Mouse (Mus musculus): ENCODE measurements around the gene Fgf15. TPM values are rescaled to one million over a fixed set of nuclear protein-coding genes. Genes with fewer than 3 reads are reported as not detected.

The Fgf15 gene
- polyA plus RNA-seq, 1 experiment from 2014 or later: 0.20 TPM

DNA sequence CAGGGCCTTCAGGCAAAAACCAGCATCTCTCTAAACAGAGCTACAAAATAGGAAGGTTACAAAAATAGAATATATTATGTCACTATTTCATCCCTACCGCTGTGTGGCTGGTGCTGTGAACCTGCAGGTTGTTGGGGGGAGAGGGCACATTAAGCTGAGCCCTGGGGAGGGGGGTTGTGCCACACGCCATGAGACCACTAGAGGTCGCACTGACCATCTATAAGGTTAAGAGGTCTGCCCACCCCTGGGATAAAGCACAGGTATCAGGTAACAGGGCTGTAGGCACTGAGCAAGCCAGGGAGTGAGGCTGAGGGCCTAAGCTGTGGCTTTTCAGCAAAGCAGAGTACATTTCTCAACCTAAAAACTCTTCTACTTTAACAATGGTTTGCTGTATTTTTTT is 35.4 kb downstream of the Fgf15 start:
- H3K9ac ChIP-seq (ENCODE audit: low read length): no peak overlapping the region
- 0 out of 2 replicates have a peak, but pooled peaks have one; percentile 9 for ATAC-seq (replicated peaks; ENCODE audit: extremely low read depth, insufficient read depth, low FRiP score)
- no peak overlapping the region for H3K27ac ChIP-seq (ENCODE audit: low read length)
- no peaks in the 10 kb centered on the region for H3K9me3 ChIP-seq (replicated peaks; ENCODE audit: control insufficient read depth, low read length)
- H3K27me3 ChIP-seq (ENCODE audit: control insufficient read depth, insufficient read depth, low read length): no peaks in the 10 kb centered on the region
- H3K4me1 ChIP-seq (ENCODE audit: control insufficient read depth, insufficient read depth, low read length): peaks cover 4% of the 10 kb centered on the region; the same call in 1 of the 2 replicates
- no peak overlapping the region for H3K4me2 ChIP-seq (ENCODE audit: low read depth, low read length)
- no peak overlapping the region for H3K4me3 ChIP-seq (ENCODE audit: low read length)
- peaks cover 20% of the 10 kb centered on the region for H3K36me3 ChIP-seq (ENCODE audit: control insufficient read depth, insufficient read depth)
- WGBS: 21% methylated on average over 3 of the region's 3 CpGs

DNA sequence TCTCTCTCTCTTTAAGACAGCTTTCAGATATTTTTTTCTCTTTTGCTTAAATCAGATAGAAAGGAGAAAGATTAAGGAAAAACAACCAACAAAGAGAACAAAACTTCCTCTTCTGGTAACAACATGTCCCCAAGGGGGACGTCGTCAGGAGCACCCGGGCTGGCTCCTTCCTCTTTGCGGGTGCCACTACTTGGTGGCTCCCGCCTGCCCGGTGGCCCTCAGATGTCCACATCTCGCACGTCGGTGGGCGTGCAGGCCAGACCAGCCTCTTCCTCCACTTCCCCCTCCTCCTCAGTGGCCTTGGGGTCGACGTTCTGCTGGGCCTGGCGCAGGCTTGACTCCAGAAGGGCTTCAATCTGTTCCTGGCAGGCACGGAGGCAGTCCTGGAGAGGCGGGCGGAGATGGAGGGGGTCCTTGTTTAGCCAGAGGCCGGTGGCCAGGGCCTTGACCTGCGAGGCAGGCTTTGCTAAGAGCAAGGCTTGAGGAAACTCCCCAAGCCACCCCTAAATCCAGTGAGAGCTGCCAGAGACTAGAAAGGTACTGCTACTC is 36.1 kb downstream of the Fgf15 start:
- peaks cover 24% of the 10 kb centered on the region for H3K36me3 ChIP-seq (ENCODE audit: control insufficient read depth, insufficient read depth)
- H3K4me3 ChIP-seq (ENCODE audit: low read length): no peak overlapping the region
- no peak overlapping the region for H3K9ac ChIP-seq (ENCODE audit: low read length)
- 69% methylated on average over 18 of the region's 18 CpGs for WGBS
- H3K27me3 ChIP-seq (ENCODE audit: control insufficient read depth, insufficient read depth, low read length): no peaks in the 10 kb centered on the region
- H3K9me3 ChIP-seq (replicated peaks; ENCODE audit: control insufficient read depth, low read length): no peaks in the 10 kb centered on the region
- no peak overlapping the region for H3K4me2 ChIP-seq (ENCODE audit: low read depth, low read length)
- H3K4me1 ChIP-seq (ENCODE audit: control insufficient read depth, insufficient read depth, low read length): peaks cover 6% of the 10 kb centered on the region; the same call in 1 of the 2 replicates
- H3K27ac ChIP-seq (ENCODE audit: low read length): no peak overlapping the region
- no peak for ATAC-seq (replicated peaks; ENCODE audit: extremely low read depth, insufficient read depth, low FRiP score)

DNA sequence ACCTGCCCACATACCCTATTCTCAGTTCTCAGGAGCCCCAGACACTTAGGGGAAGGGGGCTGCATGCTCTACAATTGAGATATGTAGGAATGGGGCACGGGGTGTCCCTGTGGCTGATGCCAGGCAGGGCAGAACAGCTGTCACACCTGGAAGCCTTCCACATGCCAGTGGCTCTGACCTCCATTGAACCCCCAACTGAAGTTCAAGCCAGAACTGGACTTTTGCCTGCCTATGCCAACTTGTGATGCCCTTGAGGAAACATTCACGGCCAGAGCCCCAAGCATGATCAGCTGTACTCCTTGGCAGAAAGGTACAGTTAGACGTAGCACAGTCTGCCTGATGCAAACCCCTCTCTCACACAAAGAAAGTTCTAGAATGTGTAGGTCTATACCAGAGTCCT is 37.0 kb downstream of the Fgf15 start:
- H3K4me3 ChIP-seq (ENCODE audit: low read length): no peak overlapping the region
- H3K9ac ChIP-seq (ENCODE audit: low read length): no peak overlapping the region
- H3K27ac ChIP-seq (ENCODE audit: low read length): no peak overlapping the region
- no peaks in the 10 kb centered on the region for H3K27me3 ChIP-seq (ENCODE audit: control insufficient read depth, insufficient read depth, low read length)
- H3K9me3 ChIP-seq (replicated peaks; ENCODE audit: control insufficient read depth, low read length): no peaks in the 10 kb centered on the region
- no peak for ATAC-seq (replicated peaks; ENCODE audit: extremely low read depth, insufficient read depth, low FRiP score)
- 77% methylated on average over 3 of the region's 3 CpGs for WGBS
- peaks cover 6% of the 10 kb centered on the region; the same call in 1 of the 2 replicates for H3K4me1 ChIP-seq (ENCODE audit: control insufficient read depth, insufficient read depth, low read length)
- no peak overlapping the region for H3K4me2 ChIP-seq (ENCODE audit: low read depth, low read length)
- H3K36me3 ChIP-seq (ENCODE audit: control insufficient read depth, insufficient read depth): peaks cover 24% of the 10 kb centered on the region

DNA sequence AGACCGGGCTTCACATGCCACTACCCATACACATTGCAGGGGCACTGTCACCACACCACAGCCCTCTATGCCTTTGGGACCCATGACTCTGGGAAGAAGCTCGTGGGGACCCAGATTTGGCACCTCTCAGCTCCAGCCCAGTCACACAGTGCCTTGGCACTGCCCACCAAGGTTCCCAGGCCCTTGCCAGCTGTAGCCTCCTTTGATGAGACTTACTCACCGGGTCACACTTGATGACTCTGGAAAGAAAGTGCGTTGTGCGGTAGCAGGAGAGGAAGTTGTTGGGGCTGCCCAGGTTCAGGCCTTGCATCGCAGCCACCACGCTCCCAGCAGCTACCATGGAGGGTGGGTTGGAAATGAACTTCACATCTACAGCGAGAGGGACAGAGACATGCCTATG is 37.5 kb downstream of the Fgf15 start:
- no peak overlapping the region for H3K27ac ChIP-seq (ENCODE audit: low read length)
- ATAC-seq (replicated peaks; ENCODE audit: extremely low read depth, insufficient read depth, low FRiP score): no peak
- no peaks in the 10 kb centered on the region for H3K9me3 ChIP-seq (replicated peaks; ENCODE audit: control insufficient read depth, low read length)
- H3K4me3 ChIP-seq (ENCODE audit: low read length): no peak overlapping the region
- H3K4me1 ChIP-seq (ENCODE audit: control insufficient read depth, insufficient read depth, low read length): peaks cover 6% of the 10 kb centered on the region; the same call in 1 of the 2 replicates
- no peak overlapping the region for H3K4me2 ChIP-seq (ENCODE audit: low read depth, low read length)
- H3K36me3 ChIP-seq (ENCODE audit: control insufficient read depth, insufficient read depth): peaks cover 24% of the 10 kb centered on the region
- H3K9ac ChIP-seq (ENCODE audit: low read length): no peak overlapping the region
- WGBS: 74% methylated on average over 8 of the region's 8 CpGs
- H3K27me3 ChIP-seq (ENCODE audit: control insufficient read depth, insufficient read depth, low read length): no peaks in the 10 kb centered on the region

- H3K4me1 ChIP-seq (ENCODE audit: control insufficient read depth, insufficient read depth, low read length): peaks cover 6% of the 10 kb centered on the region; the same call in 1 of the 2 replicates
- H3K36me3 ChIP-seq (ENCODE audit: control insufficient read depth, insufficient read depth): peaks cover 24% of the 10 kb centered on the region
- no peaks in the 10 kb centered on the region for H3K9me3 ChIP-seq (replicated peaks; ENCODE audit: control insufficient read depth, low read length)
- WGBS: 73% methylated on average over 5 of the region's 5 CpGs
- H3K27me3 ChIP-seq (ENCODE audit: control insufficient read depth, insufficient read depth, low read length): no peaks in the 10 kb centered on the region
- H3K4me2 ChIP-seq (ENCODE audit: low read depth, low read length): no peak overlapping the region
- no peak overlapping the region for H3K27ac ChIP-seq (ENCODE audit: low read length)
- H3K4me3 ChIP-seq (ENCODE audit: low read length): no peak overlapping the region
- H3K9ac ChIP-seq (ENCODE audit: low read length): no peak overlapping the region
- ATAC-seq (replicated peaks; ENCODE audit: extremely low read depth, insufficient read depth, low FRiP score): no peak
These were observed 38.6 kb downstream of the Fgf15 start for GRCm38 (mm10) chr7:144934901-144935300.

DNA sequence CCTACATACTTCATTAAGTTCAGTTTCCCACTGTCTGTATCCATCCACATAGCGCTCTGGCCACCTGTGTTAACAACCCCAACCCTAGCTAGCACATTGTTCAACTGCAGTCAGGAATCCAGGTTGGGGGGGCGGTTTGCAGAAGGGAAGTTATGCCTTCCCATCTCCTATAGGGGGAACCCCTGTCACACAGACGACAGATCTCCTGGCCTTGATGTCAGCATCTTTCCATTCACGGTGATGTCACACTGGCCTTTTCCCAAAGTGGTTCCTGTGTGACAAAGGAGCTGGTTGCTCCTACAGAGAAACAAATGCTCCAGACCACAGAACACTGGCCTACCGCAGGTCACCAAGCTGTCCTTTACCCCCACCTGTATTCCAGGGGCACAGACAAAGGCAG is 39.2 kb downstream of the Fgf15 start:
- no peak overlapping the region for H3K27ac ChIP-seq (ENCODE audit: low read length)
- peaks cover 24% of the 10 kb centered on the region for H3K36me3 ChIP-seq (ENCODE audit: control insufficient read depth, insufficient read depth)
- no peak overlapping the region for H3K4me3 ChIP-seq (ENCODE audit: low read length)
- no peak overlapping the region for H3K9ac ChIP-seq (ENCODE audit: low read length)
- H3K4me2 ChIP-seq (ENCODE audit: low read depth, low read length): no peak overlapping the region
- no peak for ATAC-seq (replicated peaks; ENCODE audit: extremely low read depth, insufficient read depth, low FRiP score)
- H3K4me1 ChIP-seq (ENCODE audit: control insufficient read depth, insufficient read depth, low read length): peaks cover 11% of the 10 kb centered on the region
- no peaks in the 10 kb centered on the region for H3K9me3 ChIP-seq (replicated peaks; ENCODE audit: control insufficient read depth, low read length)
- no peaks in the 10 kb centered on the region for H3K27me3 ChIP-seq (ENCODE audit: control insufficient read depth, insufficient read depth, low read length)
- WGBS: 53% methylated on average over 5 of the region's 5 CpGs

GRCm38 (mm10) chr7:144936311-144936880 is 40.1 kb downstream of the Fgf15 start:
- Histone ChIP-seq H3K9ac (ENCODE audit: low read length) (no peak overlapping the region), H3K4me3 (ENCODE audit: low read length) (no peak overlapping the region), H3K36me3 (ENCODE audit: control insufficient read depth, insufficient read depth) (peaks cover 24% of the 10 kb centered on the region), H3K27ac (ENCODE audit: low read length) (no peak overlapping the region), H3K9me3 (replicated peaks; ENCODE audit: control insufficient read depth, low read length) (no peaks in the 10 kb centered on the region), H3K4me2 (ENCODE audit: low read depth, low read length) (no peak overlapping the region), H3K27me3 (ENCODE audit: control insufficient read depth, insufficient read depth, low read length) (no peaks in the 10 kb centered on the region), H3K4me1 (ENCODE audit: control insufficient read depth, insufficient read depth, low read length) (peaks cover 17% of the 10 kb centered on the region)
- ATAC-seq (replicated peaks; ENCODE audit: extremely low read depth, insufficient read depth, low FRiP score): no peak
- 87% methylated on average over 4 of the region's 4 CpGs for WGBS

DNA sequence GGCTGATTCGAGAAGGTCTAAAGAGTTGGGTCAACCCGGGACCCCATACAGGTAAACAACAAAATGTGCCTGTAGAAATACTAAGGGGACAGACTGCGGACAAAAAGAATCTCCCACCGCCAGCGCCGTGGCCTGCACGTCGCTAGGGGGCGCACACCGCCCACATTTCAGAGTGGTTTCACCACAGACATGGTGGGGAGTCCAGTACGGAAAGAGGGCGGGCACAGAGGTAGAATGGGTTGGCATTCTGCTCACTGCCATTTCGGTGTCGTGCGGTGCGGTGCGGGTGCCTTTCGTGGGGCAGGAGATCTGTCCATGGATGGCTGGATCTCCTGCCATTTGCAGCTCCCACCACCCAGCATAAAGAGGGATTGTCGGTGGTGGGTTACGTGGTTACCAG is 41.2 kb downstream of the Fgf15 start:
- Histone ChIP-seq H3K4me1 (ENCODE audit: control insufficient read depth, insufficient read depth, low read length) (peaks cover 25% of the 10 kb centered on the region), H3K9me3 (replicated peaks; ENCODE audit: control insufficient read depth, low read length) (no peaks in the 10 kb centered on the region), H3K36me3 (ENCODE audit: control insufficient read depth, insufficient read depth) (peaks cover 24% of the 10 kb centered on the region), H3K9ac (ENCODE audit: low read length) (peak overlapping the region; percentile 86), H3K4me2 (ENCODE audit: low read depth, low read length) (peak overlapping the region; percentile 96), H3K27me3 (ENCODE audit: control insufficient read depth, insufficient read depth, low read length) (no peaks in the 10 kb centered on the region), H3K4me3 (ENCODE audit: low read length) (peak overlapping the region; percentile 64), H3K27ac (ENCODE audit: low read length) (peak overlapping the region; percentile 56)
- 2% methylated on average over 20 of the region's 20 CpGs for WGBS
- peak; percentile 8; the same call in 1 of the 2 replicates for ATAC-seq (replicated peaks; ENCODE audit: extremely low read depth, insufficient read depth, low FRiP score)

- H3K4me3 ChIP-seq (ENCODE audit: low read length): peak overlapping the region; percentile 64
- H3K4me1 ChIP-seq (ENCODE audit: control insufficient read depth, insufficient read depth, low read length): peaks cover 30% of the 10 kb centered on the region
- no peak for ATAC-seq (replicated peaks; ENCODE audit: extremely low read depth, insufficient read depth, low FRiP score)
- no peaks in the 10 kb centered on the region for H3K9me3 ChIP-seq (replicated peaks; ENCODE audit: control insufficient read depth, low read length)
- H3K36me3 ChIP-seq (ENCODE audit: control insufficient read depth, insufficient read depth): peaks cover 24% of the 10 kb centered on the region
- peak overlapping the region; percentile 86 for H3K9ac ChIP-seq (ENCODE audit: low read length)
- peak overlapping the region; percentile 96 for H3K4me2 ChIP-seq (ENCODE audit: low read depth, low read length)
- under 1% methylated on average over 39 of the region's 39 CpGs for WGBS
- H3K27ac ChIP-seq (ENCODE audit: low read length): peak overlapping the region; percentile 56
- H3K27me3 ChIP-seq (ENCODE audit: control insufficient read depth, insufficient read depth, low read length): peaks cover 3% of the 10 kb centered on the region; the same call in 1 of the 2 replicates
These were observed 41.7 kb downstream of the Fgf15 start for GRCm38 (mm10) chr7:144937899-144938517.
